9 mouse cellular contexts compared by ENCODE assay signal in genomic region chr11:44684486-44685076, GRCm38 (mm10).
DNase-seq lines count a peak whose midpoint lies in the region; ATAC-seq and TF ChIP-seq lines count a peak whose summit lies in the region.
"Had no signal": no experiment of that assay in that cellular context is flagged by ENCODE, and none has a peak within 500 bp of the region (broad histone marks: within the 10 kb centered on the region; RNA-seq: fewer than 3 reads in every experiment).

No protein-coding gene starts in this region.

- peaks cover 58% of the 10 kb centered on the region for H3K4me1 ChIP-seq in limb, embryonic 12.5 days (replicated peaks)
- H3K4me1 ChIP-seq in small intestine, adult 2 months (ENCODE audit: control insufficient read depth, insufficient read depth, insufficient read length, low read length), result 0 out of 2 replicates have a peak, but pooled peaks cover 1% of the 10 kb centered on the region

- peak overlapping the region; percentile 52; the same call in 1 of the 2 replicates for H3K27ac ChIP-seq in layer of hippocampus, adult 2 months
- H3K27ac ChIP-seq in limb, embryonic 12.5 days, result peak overlapping the region; percentile 26; the same call in 1 of the 2 replicates
- peak overlapping the region; percentile 42; the same call in 1 of the 2 replicates for H3K27ac ChIP-seq in small intestine, adult 2 months (ENCODE audit: insufficient read depth, low read depth, low read length)

- no peak for ATAC-seq in limb, embryonic 12.5 days (ENCODE audit: insufficient number of reproducible peaks, insufficient read depth, low FRiP score, low TSS enrichment, low read depth)

- H3K4me2 ChIP-seq in limb, embryonic 12.5 days, result peak overlapping the region; percentile 21

- H3K9ac ChIP-seq in limb, embryonic 12.5 days (replicated peaks), result no peak overlapping the region

- H3K27me3 ChIP-seq in limb, embryonic 12.5 days, result no peaks in the 10 kb centered on the region
- no peaks in the 10 kb centered on the region for H3K27me3 ChIP-seq in small intestine, adult 2 months (ENCODE audit: control insufficient read depth, insufficient read depth, low read length)

- no peak for TF ChIP-seq CTCF in layer of hippocampus, adult 2 months (conservative IDR thresholded peaks at IDR 0.05)
- no peak for TF ChIP-seq CTCF in small intestine, adult 2 months (IDR thresholded peaks at IDR 0.05; ENCODE audit: extremely low read depth, insufficient read length, insufficient replicate concordance, low read depth, low read length)

- WGBS in limb, embryonic 12.5 days, result 51% methylated on average over 20 of the region's 20 CpGs
- 47% methylated on average over 20 of the region's 20 CpGs for WGBS in small intestine, adult 2 months

- no peak for DNase-seq in layer of hippocampus, adult 2 months (ENCODE audit: low spot score in 2 of 2)
- no peak for DNase-seq in layer of hippocampus, adult 18-20 months (ENCODE audit: low spot score in 2 of 2)
- peak; percentile 46 for DNase-seq in heart, postnatal 4 days
- no peak for DNase-seq in gastrocnemius, adult 18-20 months (ENCODE audit: low spot score)
- DNase-seq in left cerebral cortex, postnatal 36 days (ENCODE audit: low spot score in 2 of 2), result no peak
- no peak for DNase-seq in testis, postnatal 10 days (ENCODE audit: low spot score)

- H3K9me3 ChIP-seq in limb, embryonic 12.5 days, result no peaks in the 10 kb centered on the region

- H3K36me3 ChIP-seq in limb, embryonic 12.5 days, result no peaks in the 10 kb centered on the region
- H3K36me3 ChIP-seq in small intestine, adult 2 months (ENCODE audit: control insufficient read depth, insufficient read depth, low read length), result no peaks in the 10 kb centered on the region

- intact Hi-C loops in left cerebral cortex, postnatal 36 days (cut with DNase I), result no loop called here

- TF ChIP-seq POLR2A in small intestine, adult 2 months (IDR thresholded peaks at IDR 0.05; ENCODE audit: low read depth, low read length), result no peak

- H3K4me3 ChIP-seq in layer of hippocampus, adult 2 months, result no peak overlapping the region; the same call in 1 of the 2 replicates
- no peak overlapping the region for H3K4me3 ChIP-seq in limb, embryonic 12.5 days (replicated peaks)
- peak overlapping the region; percentile 12; the same call in 1 of the 2 replicates for H3K4me3 ChIP-seq in small intestine, adult 2 months (ENCODE audit: low read depth, low read length)
- H3K4me3 ChIP-seq: erythroblast, embryonic 14.5 days had no signal
